Comparison of ENCODE assay signal across 17 mouse cellular contexts in the genomic region with DNA sequence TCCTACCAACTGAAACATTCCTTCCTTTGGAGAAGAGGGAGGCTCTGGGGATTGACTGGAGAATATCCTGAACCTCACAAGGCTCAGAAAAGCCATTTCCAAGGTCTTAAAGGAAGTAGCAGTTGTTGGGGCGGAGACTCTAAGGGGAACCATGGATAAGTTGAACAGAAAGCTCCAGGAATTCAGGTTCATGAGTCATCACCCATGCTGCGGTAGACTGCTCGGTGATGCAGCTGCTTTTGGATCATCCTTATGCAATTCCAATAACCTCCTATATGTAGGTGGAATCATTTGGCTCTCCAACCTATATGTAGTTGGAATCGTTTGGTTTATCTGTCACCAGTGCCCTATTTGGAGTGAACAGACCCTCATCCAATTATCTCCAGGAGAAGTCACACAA.
"Had no signal": no experiment of that assay in that cellular context is flagged by ENCODE, and none has a peak within 500 bp of the region (broad histone marks: within the 10 kb centered on the region; RNA-seq: fewer than 3 reads in every experiment).

No protein-coding gene starts in this region.

- H3K27ac ChIP-seq: midbrain, embryonic 10.5 days; midbrain, embryonic 12.5 days; midbrain, embryonic 15.5 days; neural tube, embryonic 13.5 days; neural tube, embryonic 15.5 days had no signal

- DNase-seq: lung, adult 18-20 months; lung, embryonic 14.5 days; lung, postnatal 10 days; lung, postnatal 4 days; retina, postnatal 1 day; right cerebral cortex, adult 18-20 months; right cerebral cortex, postnatal 25 days; right cerebral cortex, postnatal 4 days; spleen, adult 18-20 months; thymus, adult 2 months; thymus, postnatal 25 days; thymus, postnatal 4 days had no signal

- H3K4me1 ChIP-seq: midbrain, embryonic 10.5 days; midbrain, embryonic 12.5 days; midbrain, embryonic 15.5 days; neural tube, embryonic 13.5 days; neural tube, embryonic 15.5 days had no signal

- H3K9ac ChIP-seq: lung, embryonic 14.5 days; midbrain, embryonic 12.5 days; midbrain, embryonic 15.5 days; neural tube, embryonic 13.5 days; neural tube, embryonic 15.5 days had no signal

- H3K4me3 ChIP-seq: midbrain, embryonic 10.5 days; midbrain, embryonic 12.5 days; midbrain, embryonic 15.5 days; neural tube, embryonic 13.5 days; neural tube, embryonic 15.5 days had no signal

- H3K4me2 ChIP-seq: lung, embryonic 14.5 days; midbrain, embryonic 12.5 days; midbrain, embryonic 15.5 days; neural tube, embryonic 13.5 days; neural tube, embryonic 15.5 days had no signal

- H3K36me3 ChIP-seq: midbrain, embryonic 10.5 days; midbrain, embryonic 12.5 days; midbrain, embryonic 15.5 days; neural tube, embryonic 13.5 days; neural tube, embryonic 15.5 days had no signal

- H3K27me3 ChIP-seq: midbrain, embryonic 12.5 days; midbrain, embryonic 15.5 days; neural tube, embryonic 13.5 days; neural tube, embryonic 15.5 days had no signal

- H3K9me3 ChIP-seq: midbrain, embryonic 10.5 days; midbrain, embryonic 12.5 days; midbrain, embryonic 15.5 days; neural tube, embryonic 13.5 days; neural tube, embryonic 15.5 days had no signal

- ATAC-seq: midbrain, embryonic 15.5 days had no signal
